Mouse (Mus musculus) embryonic stem cell, embryonic (primary cell): Measurements from ENCODE around the gene Mylpf.

ENCODE experiments used
- CTCF ChIA-PET, 4 experiments: fragments of 300-600 bp in 2 of 4; fragments of 350-600 bp in 2 of 4; sonication (Branson Sonifier 250); formaldehyde crosslinking; loops; one replicate each; lab custom pipeline; 2022; ENCODE audit warnings: inconsistent platforms in 2 of 4; lab: Charles Lee
- POLR2A ChIA-PET, 4 experiments: fragments of 300-600 bp in 2 of 4; fragments of 350-600 bp in 2 of 4; sonication (Branson Sonifier 250); formaldehyde crosslinking; loops; one replicate each; lab custom pipeline; 2022; ENCODE audit warnings: antibody characterized with exemption in 4 of 4, inconsistent platforms in 1 of 4; lab: Charles Lee

Mylpf gene

DNA sequence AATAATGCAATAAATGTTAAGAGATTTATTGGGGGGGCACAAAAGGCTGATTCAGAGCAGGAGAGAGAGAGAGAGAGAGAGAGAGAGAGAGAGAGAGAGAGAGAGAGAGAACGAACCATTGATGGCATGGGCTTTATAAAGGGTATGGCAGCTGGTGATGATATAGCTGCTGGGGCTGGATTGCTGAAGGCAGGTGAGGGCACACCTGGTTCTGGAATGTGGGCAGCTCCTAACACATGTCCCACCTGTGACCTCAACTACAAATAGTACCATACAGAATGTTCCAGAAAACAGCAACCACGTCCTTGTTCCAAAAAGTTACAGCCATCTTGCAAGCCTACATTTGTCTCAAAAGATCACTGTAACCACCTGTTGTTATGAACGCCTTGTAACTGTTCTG lies 22.7 kb downstream of the Mylpf start:
- ChIA-PET POLR2A (interaction anchor here (0.6 to 14.7 kb wide), 27 partner anchors 7 to 1792 kb away, joined by 3 to 274 read pairs (median 8); partner anchors contain the start of genes Zfp771 (in 2 of the 4), Cd2bp2 (in 1 of the 4), Dctpp1 (in 1 of the 4) and Maz (in 1 of the 4)), CTCF (interaction anchor here (0.6 to 2.9 kb wide), 8 partner anchors 14 to 145 kb away, joined by 3 to 17 read pairs (median 4); no protein-coding TSS in a partner anchor)

DNA sequence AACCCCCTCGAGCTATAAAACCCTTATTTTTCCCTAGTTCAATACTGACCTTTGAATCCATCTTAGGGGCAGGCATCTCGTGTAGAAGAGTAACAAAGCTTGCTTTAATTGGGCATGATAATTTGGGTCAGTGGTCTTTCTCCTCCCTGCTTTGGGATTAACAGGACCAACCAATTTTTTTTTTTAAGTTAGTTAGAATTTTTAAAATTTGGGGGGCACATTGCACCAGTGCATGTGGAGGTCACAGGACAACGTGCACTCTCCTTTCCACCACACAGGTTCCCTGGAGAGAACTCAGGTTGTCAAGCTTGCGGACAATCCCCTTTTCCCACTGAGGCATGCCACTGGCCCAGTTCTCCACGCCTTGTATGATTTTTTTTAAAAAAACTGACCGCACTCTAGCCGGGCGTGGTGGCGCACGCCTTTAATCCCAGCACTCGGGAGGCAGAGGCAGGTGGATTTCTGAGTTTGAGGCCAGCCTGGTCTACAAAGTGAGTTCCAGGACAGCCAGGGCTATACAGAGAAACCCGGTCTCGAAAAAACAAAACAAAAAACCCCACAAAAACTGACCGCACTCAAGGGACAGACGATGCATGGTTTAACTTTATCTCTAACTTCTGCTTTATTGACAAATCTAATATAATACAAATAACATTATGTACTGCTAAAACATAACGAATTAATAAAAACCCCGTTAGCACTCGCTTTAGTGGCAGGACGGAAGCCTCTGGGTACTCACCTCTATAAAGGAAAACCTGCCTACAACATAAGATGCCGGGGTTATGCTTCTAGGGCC lies 23.3 kb downstream of the Mylpf start:
- ChIA-PET POLR2A (interaction anchor here (0.6 to 14.7 kb wide), 55 partner anchors 8 to 1792 kb away, joined by 3 to 274 read pairs (median 5); partner anchors contain the start of genes Zfp771 (in 3 of the 4), Cd2bp2 (in 2 of the 4), Sephs2 (in 2 of the 4) and Dctpp1 (in 1 of the 4)), CTCF (interaction anchor here (0.6 to 1.5 kb wide), 9 partner anchors 11 to 452 kb away, joined by 3 to 5 read pairs (median 4); partner anchors contain the start of gene Dctpp1 (in 1 of the 4))

- CTCF ChIA-PET, result interaction anchor here in 3 of 4 experiments (0.6 to 1.5 kb wide), 9 partner anchors 10 to 453 kb away, joined by 3 to 5 read pairs (median 3); partner anchors contain the start of genes Dctpp1 (in 1 of the 3) and Zfp771 (in 1 of the 3)
- POLR2A ChIA-PET, result interaction anchor here (0.6 to 14.7 kb wide), 54 partner anchors 8 to 735 kb away, joined by 3 to 274 read pairs (median 5); partner anchors contain the start of genes Zfp771 (in 3 of the 4), Cd2bp2 (in 2 of the 4), Sephs2 (in 2 of the 4) and Dctpp1 (in 1 of the 4)
These were observed 24.1 kb downstream of the Mylpf start, which contains the start of the genes Zfp553 and Sept1 for GRCm38 (mm10) chr7:127232622-127233367. Gene Zfp553 (plus strand): TSS chr7:127233061. Gene Sept1 (minus strand): TSS chr7:127233130.

GRCm38 (mm10) chr7:127233368-127233749 lies 24.7 kb downstream of the Mylpf start:
- ChIA-PET POLR2A (interaction anchor here (0.6 to 14.7 kb wide), 50 partner anchors 8 to 736 kb away, joined by 3 to 274 read pairs (median 5); partner anchors contain the start of genes Zfp771 (in 3 of the 4), Cd2bp2 (in 2 of the 4), Sephs2 (in 2 of the 4) and Dctpp1 (in 1 of the 4)), CTCF (interaction anchor here in 3 of 4 experiments (0.6 to 1.5 kb wide), 8 partner anchors 11 to 453 kb away, joined by 3 to 5 read pairs (median 3); partner anchors contain the start of genes Dctpp1 (in 1 of the 3) and Zfp771 (in 1 of the 3))

- ChIA-PET POLR2A (interaction anchor here (0.7 to 14.7 kb wide), 29 partner anchors 8 to 736 kb away, joined by 3 to 274 read pairs (median 9); partner anchors contain the start of genes Zfp771 (in 3 of the 4), Cd2bp2 (in 2 of the 4) and Tbc1d10b (in 1 of the 4)), CTCF (interaction anchor here in 3 of 4 experiments (0.6 to 1.5 kb wide), 6 partner anchors 11 to 454 kb away, joined by 3 to 5 read pairs (median 4); partner anchors contain the start of genes Dctpp1 (in 1 of the 3) and Zfp771 (in 1 of the 3))
These were observed 25.1 kb downstream of the Mylpf start for GRCm38 (mm10) chr7:127233765-127234164.

- ChIA-PET CTCF (interaction anchor here in 1 of 4 experiments (1.1 kb wide), 1 partner anchor 21 kb away, joined by 3 read pairs; no protein-coding TSS in a partner anchor), POLR2A (interaction anchor here in 3 of 4 experiments (1.2 to 14.7 kb wide), 12 partner anchors 10 to 111 kb away, joined by 3 to 274 read pairs (median 13); partner anchors contain the start of genes Zfp768 (in 1 of the 3) and Zfp771 (in 1 of the 3))
These were observed 26.1 kb downstream of the Mylpf start for GRCm38 (mm10) chr7:127234777-127235176.

DNA sequence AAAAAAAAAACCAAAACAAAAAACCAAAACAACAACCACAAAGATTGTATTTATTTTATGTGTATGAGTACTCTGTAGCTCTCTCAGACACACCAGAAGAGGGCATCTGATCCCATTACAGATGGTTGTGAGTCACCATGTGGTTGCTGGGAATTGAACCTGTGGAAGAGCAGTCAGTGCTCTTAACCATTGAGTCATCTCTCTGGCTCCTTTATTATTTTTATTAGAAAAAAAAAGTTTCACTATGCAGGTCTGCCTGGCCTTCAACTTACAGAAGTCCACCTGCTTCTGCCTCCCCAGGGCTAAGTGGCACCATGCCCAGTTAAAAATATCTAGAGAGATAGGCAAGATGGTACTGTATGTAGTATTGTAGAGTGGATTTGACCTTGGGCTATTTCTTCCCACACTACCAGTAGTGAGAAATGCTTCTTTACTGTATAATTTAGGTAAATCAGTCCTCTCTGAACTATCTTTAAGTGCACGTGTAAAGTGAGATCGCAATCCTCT lies 34.7 kb downstream of the Mylpf start:
- CTCF ChIA-PET, result interaction anchor here in 1 of 4 experiments (0.9 kb wide), 1 partner anchor 11 kb away, joined by 4 read pairs; no protein-coding TSS in a partner anchor
- POLR2A ChIA-PET, result interaction anchor here in 3 of 4 experiments (0.6 to 3.2 kb wide), 12 partner anchors 9 to 444 kb away, joined by 3 to 54 read pairs (median 8); partner anchors contain the start of genes Sept1 (in 3 of the 3) and Zfp553 (in 3 of the 3)

DNA sequence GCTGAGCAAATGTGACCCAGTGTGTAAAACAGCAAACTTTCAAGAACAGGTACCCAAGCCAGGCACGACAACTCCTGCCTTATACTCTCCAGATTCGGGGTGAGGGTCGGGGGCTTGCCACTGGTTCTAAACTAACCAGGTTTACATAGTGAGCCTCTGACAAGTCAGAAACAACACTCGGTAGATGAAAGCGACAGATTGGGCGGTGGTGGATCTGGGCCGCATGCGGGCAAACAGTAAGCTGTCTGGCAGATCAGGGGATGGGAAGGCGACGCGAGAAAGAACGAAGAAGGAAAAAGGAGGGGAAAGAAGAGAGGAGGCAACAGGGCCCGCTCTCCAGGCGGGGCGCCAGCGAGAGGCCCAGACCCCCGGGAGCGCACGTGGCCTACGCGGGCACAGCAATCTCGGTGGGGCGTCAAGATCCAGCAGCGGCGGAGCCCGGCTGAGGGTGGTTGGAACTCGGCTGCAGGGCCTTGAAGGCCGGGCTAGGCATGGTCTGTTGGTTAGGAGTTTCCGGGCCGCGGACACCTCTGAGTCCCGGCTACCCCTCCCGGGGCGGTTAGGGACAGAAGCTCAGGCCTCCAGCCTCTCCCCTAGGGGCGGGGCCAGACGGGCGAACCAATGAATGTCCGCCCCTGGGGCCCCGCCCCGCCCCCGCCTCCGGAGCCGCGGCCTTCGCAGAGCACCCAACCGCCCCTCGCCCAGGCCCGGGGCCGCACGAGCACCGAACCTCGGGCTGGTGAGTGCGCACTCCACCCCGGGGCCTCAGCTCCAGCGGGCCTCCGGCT lies 35.4 kb downstream of the Mylpf start, which contains the start of gene Zfp771:
Gene Zfp771, plus strand, starts transcription at position 405 of the 788 bp plus-strand sequence.
- ChIA-PET POLR2A (interaction anchor here (0.6 to 3.2 kb wide), 60 partner anchors 8 to 444 kb away, joined by 3 to 58 read pairs (median 4); partner anchors contain the start of genes Dctpp1 (in 3 of the 4), Sept1 (in 3 of the 4), Zfp553 (in 3 of the 4) and Cd2bp2 (in 2 of the 4)), CTCF (interaction anchor here in 3 of 4 experiments (0.5 to 1.6 kb wide), 13 partner anchors 8 to 124 kb away, joined by 3 to 5 read pairs (median 3); partner anchors contain the start of gene Dctpp1 (in 1 of the 3))

GRCm38 (mm10) chr7:127244658-127245510 lies 36.2 kb downstream of the Mylpf start:
- ChIA-PET CTCF (interaction anchor here (0.5 to 1.6 kb wide), 14 partner anchors 9 to 123 kb away, joined by 3 to 5 read pairs (median 3); partner anchors contain the start of gene Dctpp1 (in 2 of the 4)), POLR2A (interaction anchor here (0.6 to 3.2 kb wide), 62 partner anchors 9 to 445 kb away, joined by 3 to 58 read pairs (median 4); partner anchors contain the start of genes Dctpp1 (in 3 of the 4), Sept1 (in 3 of the 4), Zfp553 (in 3 of the 4) and Cd2bp2 (in 2 of the 4))

DNA sequence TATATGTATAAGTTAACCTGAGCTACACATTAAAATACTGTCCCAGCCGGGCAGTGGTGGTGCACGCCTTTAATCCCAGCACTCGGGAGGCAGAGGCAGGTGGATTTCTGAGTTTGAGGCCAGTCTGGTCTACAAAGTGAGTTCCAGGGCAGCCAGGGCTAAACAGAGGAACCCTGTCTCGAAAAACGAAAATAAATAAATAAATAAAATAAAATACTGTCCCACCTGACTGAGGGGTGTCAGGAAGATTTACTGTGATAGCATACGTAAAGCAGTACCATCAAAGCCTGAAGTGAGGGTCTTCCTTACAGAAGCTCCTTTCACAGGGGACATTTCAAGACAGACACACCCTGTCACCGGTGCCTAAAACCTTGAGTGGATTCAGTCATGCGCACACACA lies 41.8 kb downstream of the Mylpf start:
- POLR2A ChIA-PET, result interaction anchor here in 3 of 4 experiments (0.7 to 2.2 kb wide), 12 partner anchors 9 to 37 kb away, joined by 3 to 8 read pairs (median 3); partner anchors contain the start of genes Sept1 (in 1 of the 3) and Zfp553 (in 1 of the 3)
- CTCF ChIA-PET, result interaction anchor here in 1 of 4 experiments (0.7 to 0.9 kb wide), 2 partner anchors 22 to 523 kb away, joined by 3 to 4 read pairs; no protein-coding TSS in a partner anchor

DNA sequence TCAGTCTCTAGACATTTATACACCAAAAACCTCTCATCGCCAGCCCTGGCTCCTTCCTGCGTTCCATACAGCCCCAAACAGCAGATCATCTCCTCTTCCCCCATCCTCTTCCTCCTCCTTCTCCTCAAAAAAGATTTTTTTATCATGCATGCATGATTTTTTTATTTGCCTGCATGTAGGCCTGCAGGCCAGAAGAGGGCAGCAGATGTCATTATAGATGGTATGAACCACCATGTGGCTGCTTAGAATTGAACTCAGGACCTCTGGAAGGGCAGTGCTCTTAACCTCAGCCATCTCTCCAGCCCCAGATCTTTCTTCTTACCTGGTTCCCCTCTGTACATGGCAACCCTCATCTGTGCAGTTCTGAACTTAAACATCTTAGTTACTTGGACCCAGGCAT lies 43.7 kb downstream of the Mylpf start:
- ChIA-PET CTCF (no interaction called here), POLR2A (no interaction called here)

GRCm38 (mm10) chr7:127253341-127253740 lies 44.7 kb downstream of the Mylpf start:
- ChIA-PET POLR2A (interaction anchor here (0.6 to 2.5 kb wide), 61 partner anchors 8 to 714 kb away, joined by 3 to 58 read pairs (median 5); partner anchors contain the start of genes Sephs2 (in 3 of the 4), Sept1 (in 3 of the 4), Zfp553 (in 3 of the 4) and Zfp771 (in 3 of the 4)), CTCF (interaction anchor here in 3 of 4 experiments (0.6 to 1.6 kb wide), 10 partner anchors 8 to 560 kb away, joined by 3 to 6 read pairs (median 4); partner anchors contain the start of genes Zfp689 (in 1 of the 3) and Zfp771 (in 1 of the 3))

GRCm38 (mm10) chr7:127253821-127254769 lies 45.4 kb downstream of the Mylpf start:
- ChIA-PET POLR2A (interaction anchor here (0.6 to 2.5 kb wide), 85 partner anchors 8 to 713 kb away, joined by 3 to 58 read pairs (median 4); partner anchors contain the start of genes Sephs2 (in 3 of the 4), Sept1 (in 3 of the 4), Zfp553 (in 3 of the 4) and Zfp771 (in 3 of the 4)), CTCF (interaction anchor here in 3 of 4 experiments (0.6 to 1.6 kb wide), 13 partner anchors 9 to 561 kb away, joined by 3 to 9 read pairs (median 4); partner anchors contain the start of genes Zfp771 (in 2 of the 3) and Zfp689 (in 1 of the 3))
